Mouse (Mus musculus) lung, adult 2 months (tissue): ENCODE measurements around the gene Exosc9.

Experiments used
- CTCF ChIP-seq: fragments of 200-500 bp; IDR thresholded peaks from 2 replicates; pipeline ENCODE4 v1.5.1; 2011; ENCODE audit warnings: mild to moderate bottlenecking, low read length, control low read depth; ENCODE audit not compliant: insufficient read depth
- POLR2A ChIP-seq: fragments of 200-500 bp; IDR thresholded peaks from 2 replicates; pipeline ENCODE4 v1.6.1; 2011; ENCODE audit warnings: low read depth, mild to moderate bottlenecking, control low read depth, low read length, borderline replicate concordance; ENCODE audit errors: extremely low read depth

- TF ChIP-seq POLR2A (no peak), CTCF (no peak)
Measured at GRCm38 (mm10) chr3:36557601-36558000, 5.2 kb downstream of the Exosc9 start.
